In the genomic region with DNA sequence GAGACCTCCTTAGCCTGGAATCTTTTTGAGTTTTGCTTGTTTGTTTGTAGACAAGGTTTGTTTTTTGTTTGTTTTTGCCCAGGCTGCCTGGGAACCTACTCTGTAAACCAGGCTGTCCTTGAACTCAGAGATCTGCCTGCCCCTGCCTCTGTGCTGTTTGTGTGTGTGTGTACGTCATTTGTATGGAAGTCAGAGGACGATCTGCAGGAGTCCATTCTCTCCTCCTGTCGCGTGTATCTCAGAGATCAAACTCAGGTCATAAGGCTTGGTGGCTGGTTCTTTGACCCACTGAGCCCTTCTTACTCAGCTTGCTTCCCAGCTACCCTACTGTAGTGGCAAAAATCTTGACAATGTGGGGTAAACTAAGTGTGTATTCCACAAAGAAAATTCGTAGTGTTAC, we compare ENCODE assay signal across 8 mouse cellular contexts. TPM values are rescaled to one million over a fixed set of nuclear protein-coding genes. Genes with fewer than 3 reads are reported as not detected.
DNase-seq lines count a peak whose midpoint lies in the region; ATAC-seq lines count a peak whose summit lies in the region.

No protein-coding gene starts in this region.

- peak overlapping the region; percentile 67; the same call in 1 of the 2 replicates for H3K4me3 ChIP-seq in heart, embryonic 12.5 days
- peak overlapping the region; percentile 70; the same call in 1 of the 2 replicates for H3K4me3 ChIP-seq in embryonic facial prominence, embryonic 14.5 days (ENCODE audit: low read depth, low read length)
- peak overlapping the region; percentile 97 for H3K4me3 ChIP-seq in liver, embryonic 16.5 days (ENCODE audit: low read depth, low read length)

- no peak overlapping the region for H3K9ac ChIP-seq in heart, embryonic 12.5 days
- no peak overlapping the region for H3K9ac ChIP-seq in embryonic facial prominence, embryonic 14.5 days (ENCODE audit: low read depth, low read length)
- H3K9ac ChIP-seq in liver, embryonic 16.5 days (ENCODE audit: low read depth, low read length) = peak overlapping the region; percentile 29; the same call in 1 of the 2 replicates

- intact Hi-C loops in heart, postnatal 14 days (cut with DNase I) = loop anchor here (2.0 to 10.0 kb wide), 2 partner anchors 44 to 426 kb away; partner anchors contain the start of genes Ccdc92, Snrnp35 and Zfp664

- no peak for DNase-seq in heart, postnatal 14 days
- DNase-seq in 416B (ENCODE audit: low read depth) = peak; percentile 53
- DNase-seq in embryonic facial prominence, embryonic 14.5 days (ENCODE audit: low spot score) = no peak
- no peak for DNase-seq in left cerebral cortex, adult 8-10 months (ENCODE audit: low spot score in 2 of 2)
- no peak for DNase-seq in urinary bladder, postnatal 36 days (ENCODE audit: low spot score in 2 of 2)
- no peak for DNase-seq in urinary bladder, postnatal 25 days (ENCODE audit: low spot score)

- H3K4me2 ChIP-seq in heart, embryonic 12.5 days = peak overlapping the region; percentile 85
- H3K4me2 ChIP-seq in embryonic facial prominence, embryonic 14.5 days (ENCODE audit: low read depth, low read length) = peak overlapping the region; percentile 93
- peak overlapping the region; percentile 77 for H3K4me2 ChIP-seq in liver, embryonic 16.5 days (ENCODE audit: low read depth, low read length)

- no peak for ATAC-seq in heart, embryonic 12.5 days (ENCODE audit: insufficient number of reproducible peaks, low FRiP score)
- no peak for ATAC-seq in embryonic facial prominence, embryonic 14.5 days (ENCODE audit: low read depth)
- ATAC-seq in liver, embryonic 16.5 days (ENCODE audit: low read depth) = no peak

- H3K4me1 ChIP-seq in heart, embryonic 12.5 days (replicated peaks) = peaks cover 15% of the 10 kb centered on the region
- peaks cover 12% of the 10 kb centered on the region; the same call in 1 of the 2 replicates for H3K4me1 ChIP-seq in embryonic facial prominence, embryonic 14.5 days (ENCODE audit: control insufficient read depth, insufficient read depth, low read length)
- peaks cover 32% of the 10 kb centered on the region for H3K4me1 ChIP-seq in liver, embryonic 16.5 days (ENCODE audit: control insufficient read depth, low read depth, low read length)

- H3K36me3 ChIP-seq in heart, embryonic 12.5 days = no peaks in the 10 kb centered on the region
- H3K36me3 ChIP-seq in embryonic facial prominence, embryonic 14.5 days (ENCODE audit: control insufficient read depth, insufficient read depth, low read length) = no peaks in the 10 kb centered on the region
- H3K36me3 ChIP-seq in liver, embryonic 16.5 days (ENCODE audit: control insufficient read depth, insufficient read depth) = no peaks in the 10 kb centered on the region

- peak overlapping the region; percentile 19 for H3K27ac ChIP-seq in heart, embryonic 12.5 days (ENCODE audit: poor library complexity, severe bottlenecking)
- peak overlapping the region; percentile 16; the same call in 1 of the 2 replicates for H3K27ac ChIP-seq in embryonic facial prominence, embryonic 14.5 days (replicated peaks; ENCODE audit: low read depth, low read length)
- peak overlapping the region; percentile 55 for H3K27ac ChIP-seq in liver, embryonic 16.5 days (ENCODE audit: low read length)

- H3K9me3 ChIP-seq in heart, embryonic 12.5 days (replicated peaks) = no peaks in the 10 kb centered on the region
- H3K9me3 ChIP-seq in embryonic facial prominence, embryonic 14.5 days (ENCODE audit: control insufficient read depth, low read length) = no peaks in the 10 kb centered on the region
- H3K9me3 ChIP-seq in liver, embryonic 16.5 days (replicated peaks; ENCODE audit: control insufficient read depth, low read length) = no peaks in the 10 kb centered on the region

- no peaks in the 10 kb centered on the region for H3K27me3 ChIP-seq in heart, embryonic 12.5 days (replicated peaks)
- no peaks in the 10 kb centered on the region for H3K27me3 ChIP-seq in embryonic facial prominence, embryonic 14.5 days (replicated peaks; ENCODE audit: control insufficient read depth, insufficient read depth, low read length)
- H3K27me3 ChIP-seq in liver, embryonic 16.5 days (ENCODE audit: control insufficient read depth, insufficient read depth, low read depth, low read length) = no peaks in the 10 kb centered on the region

- 60% methylated on average over 5 of the region's 5 CpGs for WGBS in heart, embryonic 12.5 days
- WGBS in embryonic facial prominence, embryonic 14.5 days = 70% methylated on average over 5 of the region's 5 CpGs
- WGBS in liver, embryonic 16.5 days (ENCODE audit: insufficient replicate concordance) = 55% methylated on average over 5 of the region's 5 CpGs

RNA-seq across cellular contexts. Expression of gene Kmt5a, which starts 1.0 kb away (rescaled TPM):
- 81.1 and 85.4 TPM in 2 replicates for polyA plus RNA-seq in heart, embryonic 12.5 days (2016; fragmentation: Nextera tagmentation; extraction: Ambion mirVana)
- 100 to 1,000 TPM; 161 to 185 TPM for total RNA-seq in heart, postnatal 14 days (2021)
- polyA plus RNA-seq in embryonic facial prominence, embryonic 14.5 days (2014; fragmentation: Nextera tagmentation; extraction: Ambion mirVana) = 50.3 and 57.5 TPM in 2 replicates
- 39.6 and 41.5 TPM in 2 replicates for polyA plus RNA-seq in liver, embryonic 16.5 days (2015; fragmentation: Nextera tagmentation; extraction: Ambion mirVana)
- total RNA-seq in left cerebral cortex, adult 8-10 months (2022) = 10 to 100 TPM; 46.3 to 56.1 (median 53.9) TPM

RNA-seq across cellular contexts. Expression of gene Sbno1, which starts 12.9 kb away (rescaled TPM):
- 71.8 and 75.3 TPM in 2 replicates for polyA plus RNA-seq in heart, embryonic 12.5 days (2016; fragmentation: Nextera tagmentation; extraction: Ambion mirVana)
- 10 to 100 TPM; 66.7 to 70.9 TPM for total RNA-seq in heart, postnatal 14 days (2021)
- 62.7 and 66.5 TPM in 2 replicates for polyA plus RNA-seq in embryonic facial prominence, embryonic 14.5 days (2014; fragmentation: Nextera tagmentation; extraction: Ambion mirVana)
- polyA plus RNA-seq in liver, embryonic 16.5 days (2015; fragmentation: Nextera tagmentation; extraction: Ambion mirVana) = 34.5 and 36.2 TPM in 2 replicates
- total RNA-seq in left cerebral cortex, adult 8-10 months (2022) = 100 to 1,000 TPM; 137 to 172 (median 153) TPM

RNA-seq across cellular contexts. Expression of gene Rilpl2, which starts 39.4 kb away (rescaled TPM):
- polyA plus RNA-seq in heart, embryonic 12.5 days (2016; fragmentation: Nextera tagmentation; extraction: Ambion mirVana) = 13.5 and 13.6 TPM in 2 replicates
- total RNA-seq in heart, postnatal 14 days (2021) = 1 to 10 TPM; 8.8 to 9.5 TPM
- 33.6 and 34.8 TPM in 2 replicates for polyA plus RNA-seq in embryonic facial prominence, embryonic 14.5 days (2014; fragmentation: Nextera tagmentation; extraction: Ambion mirVana)
- polyA plus RNA-seq in liver, embryonic 16.5 days (2015; fragmentation: Nextera tagmentation; extraction: Ambion mirVana) = 8.4 and 9.3 TPM in 2 replicates
- 10 to 100 TPM; 13.3 to 18.3 (median 15.8) TPM for total RNA-seq in left cerebral cortex, adult 8-10 months (2022)

RNA-seq across cellular contexts. Expression of gene Snrnp35, which starts 44.2 kb away (rescaled TPM):
- polyA plus RNA-seq in heart, embryonic 12.5 days (2016; fragmentation: Nextera tagmentation; extraction: Ambion mirVana) = 23.9 and 24.0 TPM in 2 replicates
- 10 to 100 TPM in 1 of 2 experiments, 1 to 10 TPM in 1; 9.6 to 13.1 TPM for total RNA-seq in heart, postnatal 14 days (2021)
- polyA plus RNA-seq in embryonic facial prominence, embryonic 14.5 days (2014; fragmentation: Nextera tagmentation; extraction: Ambion mirVana) = 11.0 and 11.4 TPM in 2 replicates
- 9.2 and 9.9 TPM in 2 replicates for polyA plus RNA-seq in liver, embryonic 16.5 days (2015; fragmentation: Nextera tagmentation; extraction: Ambion mirVana)
- total RNA-seq in left cerebral cortex, adult 8-10 months (2022) = 10 to 100 TPM; 19.0 to 29.8 (median 23.9) TPM
